Mouse (Mus musculus) hindbrain, embryonic 10.5 days (tissue): ENCODE results near the gene Ap5b1. TPM values are rescaled to one million over a fixed set of nuclear protein-coding genes. Genes with fewer than 3 reads are reported as not detected.

Source experiments
- polyA plus RNA-seq: library from polyadenylated mRNA; unstranded; fragments of >200 nt; fragmentation: Nextera tagmentation; extraction: Ambion mirVana; gene quantifications from 2 replicates; pipeline ENCODE4 v1.2.1, GENCODE M21; 2016

Gene Ap5b1
- polyA plus RNA-seq, 1 experiment from 2014 or later: 2.6 TPM

Other genes with a start within 250 kb of the Ap5b1 start
- not detected in 2 replicates for gene Catsper1, start 232.3 kb upstream of the Ap5b1 start, polyA plus RNA-seq
- gene Cst6, start 218.5 kb upstream of the Ap5b1 start, polyA plus RNA-seq: 0.65 and 1.6 TPM in 2 replicates
- gene Eif1ad, start 201.3 kb upstream of the Ap5b1 start, polyA plus RNA-seq: 84.2 and 90.5 TPM in 2 replicates
- 539 and 565 TPM in 2 replicates for gene Banf1, start 200.9 kb upstream of the Ap5b1 start, polyA plus RNA-seq
- 82.7 and 93.2 TPM in 2 replicates for gene Sart1, start 179.3 kb upstream of the Ap5b1 start, polyA plus RNA-seq
- 0.44 and 0.58 TPM in 2 replicates for gene Tsga10ip, start 165.5 kb upstream of the Ap5b1 start, polyA plus RNA-seq
- gene Drap1, start 143.0 kb upstream of the Ap5b1 start, polyA plus RNA-seq: 223 and 271 TPM in 2 replicates
- 53.8 and 63.9 TPM in 2 replicates for gene AI837181, start 142.9 kb upstream of the Ap5b1 start, polyA plus RNA-seq
- not detected in 2 replicates for gene Fosl1, start 120.5 kb upstream of the Ap5b1 start, polyA plus RNA-seq
- gene Ccdc85b, start 110.1 kb upstream of the Ap5b1 start, polyA plus RNA-seq: 6.9 and 8.6 TPM in 2 replicates
- gene Fibp, start 107.4 kb upstream of the Ap5b1 start, polyA plus RNA-seq: 99.5 and 122 TPM in 2 replicates
- 2.0 and 3.0 TPM in 2 replicates for gene Ctsw, start 99.5 kb upstream of the Ap5b1 start, polyA plus RNA-seq
- 62.7 and 71.3 TPM in 2 replicates for gene Efemp2, start 94.1 kb upstream of the Ap5b1 start, polyA plus RNA-seq
- 43.7 and 51.4 TPM in 2 replicates for gene Mus81, start 79.6 kb upstream of the Ap5b1 start, polyA plus RNA-seq
- gene Cfl1, start 77.6 kb upstream of the Ap5b1 start, polyA plus RNA-seq: 3,259 and 3,562 TPM in 2 replicates
- not detected in 2 replicates for gene 1700020D05Rik, start 64.2 kb upstream of the Ap5b1 start, polyA plus RNA-seq
- 8.9 and 18.7 TPM in 2 replicates for gene Snx32, start 57.5 kb upstream of the Ap5b1 start, polyA plus RNA-seq
- gene Ovol1, start 7.4 kb upstream of the Ap5b1 start, polyA plus RNA-seq: 0.39 and 0.77 TPM in 2 replicates
- gene Rnaseh2c, start 33.8 kb downstream of the Ap5b1 start, polyA plus RNA-seq: 177 and 187 TPM in 2 replicates
- 58.9 and 69.2 TPM in 2 replicates for gene Kat5, start 42.2 kb downstream of the Ap5b1 start, polyA plus RNA-seq
- 27.8 and 36.0 TPM in 2 replicates for gene Rela, start 69.5 kb downstream of the Ap5b1 start, polyA plus RNA-seq
- 27.5 and 27.6 TPM in 2 replicates for gene Sipa1, start 95.7 kb downstream of the Ap5b1 start, polyA plus RNA-seq
- gene Map3k11, start 120.7 kb downstream of the Ap5b1 start, polyA plus RNA-seq: 34.1 and 35.1 TPM in 2 replicates
- gene Pcnx3, start 120.9 kb downstream of the Ap5b1 start, polyA plus RNA-seq: 27.3 and 30.8 TPM in 2 replicates
- 0.16 and 0.21 TPM in 2 replicates for gene Kcnk7, start 136.3 kb downstream of the Ap5b1 start, polyA plus RNA-seq
- gene Ehbp1l1, start 158.3 kb downstream of the Ap5b1 start, polyA plus RNA-seq: 9.7 and 10.1 TPM in 2 replicates
- 149 and 192 TPM in 2 replicates for gene Fam89b, start 161.6 kb downstream of the Ap5b1 start, polyA plus RNA-seq
- 2.7 and 6.9 TPM in 2 replicates for gene Ltbp3, start 172.9 kb downstream of the Ap5b1 start, polyA plus RNA-seq
- gene Scyl1, start 203.4 kb downstream of the Ap5b1 start, polyA plus RNA-seq: 68.2 and 69.5 TPM in 2 replicates